Comparison of ENCODE assay signal across 8 mouse cellular contexts in the genomic region with DNA sequence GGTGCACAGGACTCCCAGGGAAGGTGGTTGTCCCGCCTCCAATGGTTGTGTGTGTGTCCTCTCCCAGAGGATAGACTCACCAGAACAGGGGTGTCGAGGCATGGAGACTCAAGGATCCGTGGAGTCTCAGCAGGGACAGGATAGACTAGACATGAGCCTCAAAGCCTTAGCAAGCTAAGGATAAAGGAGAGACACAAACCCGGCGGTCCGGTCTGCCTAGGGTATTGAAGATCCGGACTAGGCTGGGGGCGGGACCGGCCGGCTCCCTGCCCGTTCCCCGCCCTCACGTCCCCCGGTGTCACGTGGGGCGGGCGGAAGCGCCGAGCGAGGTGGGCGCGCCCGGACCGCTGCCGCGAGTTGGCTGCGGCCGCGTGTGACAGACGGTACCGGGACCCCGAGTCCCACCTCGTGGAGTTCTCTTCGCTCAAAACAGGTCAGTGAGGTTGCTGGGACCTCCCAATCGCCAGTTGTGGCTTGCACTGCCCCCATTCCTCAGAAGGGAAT. TPM values are rescaled to one million over a fixed set of nuclear protein-coding genes. Genes with fewer than 3 reads are reported as not detected.
DNase-seq lines count a peak whose midpoint lies in the region; ATAC-seq and TF ChIP-seq lines count a peak whose summit lies in the region.

A gene (plus strand): TSS at position 301 of the 504 bp plus-strand sequence.

- H3K9me3 ChIP-seq in midbrain, embryonic 16.5 days (replicated peaks; ENCODE audit: control insufficient read depth, low read length, poor library complexity, severe bottlenecking) = no peaks in the 10 kb centered on the region

- TF ChIP-seq CTCF in heart, adult 2 months (IDR thresholded peaks at IDR 0.05) = no peak

- peak within 1 kb of the TSS; percentile 64 for H3K9ac ChIP-seq in heart, adult 2 months (ENCODE audit: low read depth, low read length)
- peak within 1 kb of the TSS; percentile 67 for H3K9ac ChIP-seq in midbrain, embryonic 16.5 days (ENCODE audit: low read depth, low read length)

- peak; percentile 19; the same call in 1 of the 2 replicates for ATAC-seq in midbrain, embryonic 16.5 days

- H3K27ac ChIP-seq in heart, adult 2 months = peak within 1 kb of the TSS; percentile 38
- no peak within 1 kb of the TSS for H3K27ac ChIP-seq in midbrain, embryonic 16.5 days (ENCODE audit: low read length)

- TF ChIP-seq POLR2A in heart, adult 2 months (IDR thresholded peaks at IDR 0.05; ENCODE audit: insufficient read depth, low read depth, low read length) = 0 out of 2 replicates have a peak, but pooled peaks have one; percentile 31

- H3K4me3 ChIP-seq in heart, adult 2 months = peak within 1 kb of the TSS; percentile 65
- peak within 1 kb of the TSS; percentile 47 for H3K4me3 ChIP-seq in midbrain, embryonic 16.5 days (ENCODE audit: low read depth, low read length)

- intact Hi-C loops in heart, adult 2 months (cut with DNase I) = loop anchor here (5.0 kb wide), 1 partner anchor 36 kb away; no protein-coding TSS in a partner anchor

- H3K27me3 ChIP-seq in heart, adult 2 months (ENCODE audit: control insufficient read depth, insufficient read depth, low read length) = no peaks in the 10 kb centered on the region
- H3K27me3 ChIP-seq in midbrain, embryonic 16.5 days (ENCODE audit: control insufficient read depth, insufficient read depth, low read depth, low read length) = 0 out of 2 replicates have a peak, but pooled peaks cover 3% of the 10 kb centered on the region

- peaks cover 3% of the 10 kb centered on the region; the same call in 1 of the 2 replicates for H3K4me1 ChIP-seq in heart, adult 2 months (ENCODE audit: control insufficient read depth, insufficient read depth, low read length)
- H3K4me1 ChIP-seq in midbrain, embryonic 16.5 days (ENCODE audit: control insufficient read depth, insufficient read depth, low read length) = peaks cover 7% of the 10 kb centered on the region

- H3K79me2 ChIP-seq in heart, adult 2 months (replicated peaks; ENCODE audit: control insufficient read depth, insufficient read depth, low read length) = no peaks in the 10 kb centered on the region

- TF ChIP-seq EP300 in heart, adult 2 months (IDR thresholded peaks at IDR 0.05; ENCODE audit: insufficient read depth, low read depth, low read length) = no peak

- H3K36me3 ChIP-seq in heart, adult 2 months (ENCODE audit: control insufficient read depth, insufficient read depth, low read length) = no peaks in the 10 kb centered on the region
- no peaks in the 10 kb centered on the region for H3K36me3 ChIP-seq in midbrain, embryonic 16.5 days (ENCODE audit: control insufficient read depth, insufficient read depth, low read length)

- peak; percentile 78 for DNase-seq in 3134 (ENCODE audit: extremely low read depth, insufficient read length, low spot score)
- DNase-seq in MN1 (ENCODE audit: low spot score) = peak; percentile 76
- DNase-seq in embryo, embryonic 9.5 days (ENCODE audit: extremely low spot score) = peak; percentile 63
- peak; percentile 83 to 84 for DNase-seq in heart, adult 2 months
- peak; percentile 68 for DNase-seq in kidney, adult 18-20 months
- DNase-seq in liver = peak; percentile 77
- DNase-seq in testis, postnatal 10 days (ENCODE audit: low spot score) = peak; percentile 70

- peak within 1 kb of the TSS; percentile 98 for H3K4me2 ChIP-seq in midbrain, embryonic 16.5 days (ENCODE audit: low read length)

- under 1% methylated on average over 35 of the region's 35 CpGs for WGBS in heart, adult 2 months
- under 1% methylated on average over 22 of the region's 35 CpGs for WGBS in midbrain, embryonic 16.5 days

RNA-seq across cellular contexts. Expression of the gene that starts here (rescaled TPM):
- total RNA-seq in heart, adult 2 months (2021) = 10 to 100 TPM; 30.1 to 32.6 TPM
- 55.9 and 68.5 TPM in 2 replicates for polyA plus RNA-seq in heart, adult 2 months (2012; rRNA removed)
- polyA plus RNA-seq in midbrain, embryonic 16.5 days (2015; fragmentation: Nextera tagmentation; extraction: Ambion mirVana) = 8.8 and 11.4 TPM in 2 replicates
